In genomic region chr7:99698576-99698975, GRCm38 (mm10) we compare ENCODE assay signal across 19 mouse cellular contexts. TPM values are rescaled to one million over a fixed set of nuclear protein-coding genes. Genes with fewer than 3 reads are reported as not detected.
DNase-seq lines count a peak whose midpoint lies in the region; ATAC-seq and TF ChIP-seq lines count a peak whose summit lies in the region.
"Had no signal": no experiment of that assay in that cellular context is flagged by ENCODE, and none has a peak within 500 bp of the region (broad histone marks: within the 10 kb centered on the region; RNA-seq: fewer than 3 reads in every experiment).

No protein-coding gene starts in this region.

- no peak overlapping the region for H3K9ac ChIP-seq in forebrain, embryonic 12.5 days
- H3K9ac ChIP-seq: embryonic facial prominence, embryonic 13.5 days; heart, embryonic 13.5 days had no signal

- H3K4me1 ChIP-seq in forebrain, embryonic 10.5 days: peaks cover 18% of the 10 kb centered on the region
- peaks cover 4% of the 10 kb centered on the region for H3K4me1 ChIP-seq in forebrain, embryonic 12.5 days
- peaks cover 1% of the 10 kb centered on the region; the same call in 1 of the 2 replicates for H3K4me1 ChIP-seq in cortical plate, adult 2 months (ENCODE audit: control insufficient read depth, insufficient read depth, low read length)

- no peak overlapping the region for H3K4me2 ChIP-seq in forebrain, embryonic 12.5 days
- H3K4me2 ChIP-seq: embryonic facial prominence, embryonic 13.5 days; heart, embryonic 13.5 days had no signal

- H3K27me3 ChIP-seq in forebrain, embryonic 10.5 days (ENCODE audit: poor library complexity, severe bottlenecking): 0 out of 2 replicates have a peak, but pooled peaks cover 4% of the 10 kb centered on the region
- no peaks in the 10 kb centered on the region for H3K27me3 ChIP-seq in forebrain, embryonic 12.5 days
- H3K27me3 ChIP-seq: embryonic facial prominence, embryonic 13.5 days had no signal

- H3K36me3 ChIP-seq in forebrain, embryonic 10.5 days (replicated peaks): no peaks in the 10 kb centered on the region
- no peaks in the 10 kb centered on the region for H3K36me3 ChIP-seq in forebrain, embryonic 12.5 days (replicated peaks)
- H3K36me3 ChIP-seq: embryonic facial prominence, embryonic 13.5 days; heart, embryonic 13.5 days had no signal

- no peak for ATAC-seq in forebrain, embryonic 12.5 days (ENCODE audit: low FRiP score)
- ATAC-seq: forebrain, embryonic 14.5 days had no signal

- DNase-seq in forebrain, embryonic 10.5 days (ENCODE audit: extremely low spot score, low spot score): no peak
- DNase-seq in layer of hippocampus, adult 2 months (ENCODE audit: low spot score in 2 of 2): no peak
- no peak for DNase-seq in layer of hippocampus, adult 9-11 months
- peak; percentile 76 for DNase-seq in brain, adult 2 months (ENCODE audit: low read depth, low spot score)
- DNase-seq in right cerebral cortex, postnatal 14 days: no peak
- DNase-seq in thymus, postnatal 4 days: no peak
- DNase-seq: adrenal gland, postnatal 10 days; gastrocnemius, postnatal 10 days; kidney, postnatal 36 days; spleen, adult 18-20 months had no signal

- TF ChIP-seq POLR2A in cortical plate, adult 2 months (IDR thresholded peaks at IDR 0.05; ENCODE audit: extremely low read depth, insufficient read depth, low read length): no peak

- TF ChIP-seq CTCF in layer of hippocampus, adult 2 months (conservative IDR thresholded peaks at IDR 0.05): no peak
- TF ChIP-seq CTCF in cortical plate, adult 2 months (IDR thresholded peaks at IDR 0.05; ENCODE audit: extremely low read depth, insufficient read depth, low read length): no peak

- H3K27ac ChIP-seq in forebrain, embryonic 10.5 days: 0 out of 2 replicates have a peak overlapping the region, but pooled peaks have one; percentile 33
- no peak overlapping the region for H3K27ac ChIP-seq in forebrain, embryonic 12.5 days
- H3K27ac ChIP-seq in layer of hippocampus, adult 2 months: peak overlapping the region; percentile 76
- H3K27ac ChIP-seq in cortical plate, adult 2 months (ENCODE audit: insufficient read depth, low read length): peak overlapping the region; percentile 19; the same call in 1 of the 2 replicates
- H3K27ac ChIP-seq: embryonic facial prominence, embryonic 13.5 days; heart, embryonic 13.5 days; macrophage had no signal

- WGBS in forebrain, embryonic 10.5 days: 90% methylated on average over 3 of the region's 3 CpGs
- 88% methylated on average over 3 of the region's 3 CpGs for WGBS in forebrain, embryonic 12.5 days

- H3K9me3 ChIP-seq in forebrain, embryonic 10.5 days: no peaks in the 10 kb centered on the region
- H3K9me3 ChIP-seq in forebrain, embryonic 12.5 days: no peaks in the 10 kb centered on the region
- H3K9me3 ChIP-seq: embryonic facial prominence, embryonic 13.5 days; heart, embryonic 13.5 days had no signal

- H3K4me3 ChIP-seq in forebrain, embryonic 10.5 days: no peak overlapping the region
- H3K4me3 ChIP-seq in forebrain, embryonic 12.5 days (replicated peaks): no peak overlapping the region
- H3K4me3 ChIP-seq in layer of hippocampus, adult 2 months: no peak overlapping the region
- H3K4me3 ChIP-seq in cortical plate, adult 2 months (ENCODE audit: insufficient read depth, low read length): no peak overlapping the region
- H3K4me3 ChIP-seq: embryonic facial prominence, embryonic 13.5 days; heart, embryonic 13.5 days had no signal

RNA-seq across cellular contexts. Expression of gene Slco2b1, which starts 12.6 kb away (rescaled TPM):
- polyA plus RNA-seq in forebrain, embryonic 10.5 days (2016; fragmentation: Nextera tagmentation; extraction: Ambion mirVana): 1.6 and 2.0 TPM in 2 replicates
- polyA plus RNA-seq in forebrain, embryonic 12.5 days (2016; fragmentation: Nextera tagmentation; extraction: Ambion mirVana): 2.2 and 2.4 TPM in 2 replicates
- 10 to 100 TPM; 11.7 to 13.4 TPM for total RNA-seq in layer of hippocampus, adult 2 months (2021)
- 17.4 and 18.0 TPM in 2 replicates for polyA plus RNA-seq in cortical plate, adult 2 months (2012; rRNA removed)

RNA-seq across cellular contexts. Expression of gene Olfr520, which starts 31.5 kb away (rescaled TPM):
- polyA plus RNA-seq in forebrain, embryonic 10.5 days (2016; fragmentation: Nextera tagmentation; extraction: Ambion mirVana): not detected in 2 replicates
- not detected in 2 replicates for polyA plus RNA-seq in forebrain, embryonic 12.5 days (2016; fragmentation: Nextera tagmentation; extraction: Ambion mirVana)
- not detected for total RNA-seq in layer of hippocampus, adult 2 months (2021)
- polyA plus RNA-seq in cortical plate, adult 2 months (2012; rRNA removed): 0.19 TPM in 1 of 2 replicates, not detected in the other
- total RNA-seq: adrenal gland, postnatal 10 days; gastrocnemius, postnatal 10 days; liver, adult 2 months had no signal
- polyA plus RNA-seq: embryonic facial prominence, embryonic 13.5 days; forebrain, embryonic 14.5 days; heart, embryonic 13.5 days; intestine, embryonic 14.5 days; liver, adult 2 months; macrophage; stomach, postnatal 0 days had no signal
